Mouse (Mus musculus): Measurements from ENCODE around the gene Cbarp. TPM values are rescaled to one million over a fixed set of nuclear protein-coding genes. Genes with fewer than 3 reads are reported as not detected.

Cbarp gene
- 65.7 and 66.9 TPM in 2 replicates for polyA plus RNA-seq (2015; fragmentation: Nextera tagmentation; extraction: Ambion mirVana)

DNA sequence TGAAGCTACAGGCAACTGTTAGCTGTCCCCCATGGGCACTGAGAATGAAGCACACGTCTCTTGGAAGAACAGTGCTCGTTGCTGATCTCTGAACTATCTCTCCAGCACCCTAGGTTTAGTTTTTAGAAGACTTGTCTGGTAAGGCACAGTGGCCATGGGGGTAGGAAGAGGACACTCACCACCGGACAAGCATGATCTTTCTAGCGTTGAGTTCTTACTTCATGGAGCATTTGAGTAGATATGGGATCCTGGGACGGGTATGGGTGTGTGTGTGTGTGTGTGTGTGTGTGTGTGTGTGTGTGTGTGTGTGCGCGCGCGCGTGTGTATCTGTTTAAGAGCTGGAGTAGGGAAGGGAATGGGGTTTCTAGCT, at the start of gene Cbarp:
Gene Cbarp, minus strand, starts transcription at position 170 of the 370 bp plus-strand sequence.
- peak within 1 kb of the TSS; percentile 96 for H3K27ac ChIP-seq
- ATAC-seq (replicated peaks) = no peak
- no peaks in the 10 kb centered on the region for H3K27me3 ChIP-seq (replicated peaks)
- H3K4me2 ChIP-seq = peak within 1 kb of the TSS; percentile 94
- H3K9me3 ChIP-seq = no peaks in the 10 kb centered on the region
- WGBS = 73% methylated on average over 10 of the region's 10 CpGs
- H3K4me3 ChIP-seq = peak within 1 kb of the TSS; percentile 79
- H3K9ac ChIP-seq = peak within 1 kb of the TSS; percentile 97
- H3K4me1 ChIP-seq = peaks cover 65% of the 10 kb centered on the region
- peaks cover 3% of the 10 kb centered on the region; the same call in 1 of the 2 replicates for H3K36me3 ChIP-seq (replicated peaks)

DNA sequence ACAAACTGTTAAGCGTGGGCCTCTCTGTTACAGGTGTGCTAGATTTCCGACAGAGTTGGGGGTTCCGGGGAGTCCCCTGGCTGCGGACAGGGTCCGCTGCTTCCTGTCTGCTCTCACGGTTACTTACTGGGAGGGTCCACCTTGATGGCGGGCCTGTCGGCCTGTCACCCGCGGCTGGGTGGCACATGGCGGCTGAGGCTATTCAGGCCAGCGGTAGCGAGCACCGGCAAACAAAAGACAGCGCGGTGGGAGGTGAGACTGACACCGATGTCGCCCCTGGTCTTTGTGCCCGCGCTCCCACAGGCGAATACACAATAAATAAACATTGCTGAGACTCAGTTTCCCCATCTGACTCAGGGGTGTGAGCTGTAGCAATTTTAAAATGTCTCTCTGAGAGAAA, 49.4 kb upstream of the Cbarp start:
- Histone ChIP-seq H3K27ac (peak overlapping the region; percentile 83), H3K4me1 (peaks cover 41% of the 10 kb centered on the region), H3K9me3 (no peaks in the 10 kb centered on the region), H3K4me2 (peak overlapping the region; percentile 58), H3K27me3 (replicated peaks) (no peaks in the 10 kb centered on the region), H3K4me3 (peak overlapping the region; percentile 31), H3K9ac (peak overlapping the region; percentile 58), H3K36me3 (replicated peaks) (peaks cover 7% of the 10 kb centered on the region)
- ATAC-seq (replicated peaks) = no peak
- WGBS = 4% methylated on average over 21 of the region's 21 CpGs

DNA sequence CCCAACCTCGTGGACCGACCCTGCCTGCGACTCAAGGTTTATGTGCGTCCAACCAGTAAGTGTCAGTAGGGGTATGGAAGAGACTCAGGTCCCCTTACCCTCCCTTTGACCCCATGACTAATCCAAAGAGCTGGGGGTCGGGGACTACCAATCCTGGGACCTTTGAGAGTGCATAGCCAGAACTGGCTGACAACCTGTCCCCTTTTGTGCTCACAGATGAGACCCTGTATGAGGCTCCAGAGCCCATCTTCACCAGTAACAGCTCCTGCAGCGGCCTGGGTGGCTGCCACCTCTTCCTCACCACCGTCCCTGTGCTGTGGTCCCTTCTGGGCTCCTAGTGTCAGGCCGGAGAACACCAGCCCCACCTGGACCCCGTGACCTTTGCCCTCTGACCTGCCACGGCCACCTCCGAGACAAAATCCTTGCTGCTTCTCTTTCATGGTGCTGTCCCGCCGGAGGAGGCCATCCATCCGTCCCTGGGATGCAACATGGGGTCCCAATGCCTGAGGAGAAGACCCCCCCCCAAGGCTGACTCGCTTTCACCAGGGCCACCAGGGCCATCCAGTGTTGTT, 47.9 kb upstream of the Cbarp start:
- Histone ChIP-seq H3K27ac (peak overlapping the region; percentile 65; the same call in 1 of the 2 replicates), H3K9ac (no peak overlapping the region), H3K36me3 (replicated peaks) (peaks cover 7% of the 10 kb centered on the region), H3K4me2 (no peak overlapping the region), H3K9me3 (no peaks in the 10 kb centered on the region), H3K27me3 (replicated peaks) (no peaks in the 10 kb centered on the region), H3K4me3 (no peak overlapping the region), H3K4me1 (peaks cover 37% of the 10 kb centered on the region)
- no peak for ATAC-seq (replicated peaks)
- WGBS = 44% methylated on average over 15 of the region's 15 CpGs

DNA sequence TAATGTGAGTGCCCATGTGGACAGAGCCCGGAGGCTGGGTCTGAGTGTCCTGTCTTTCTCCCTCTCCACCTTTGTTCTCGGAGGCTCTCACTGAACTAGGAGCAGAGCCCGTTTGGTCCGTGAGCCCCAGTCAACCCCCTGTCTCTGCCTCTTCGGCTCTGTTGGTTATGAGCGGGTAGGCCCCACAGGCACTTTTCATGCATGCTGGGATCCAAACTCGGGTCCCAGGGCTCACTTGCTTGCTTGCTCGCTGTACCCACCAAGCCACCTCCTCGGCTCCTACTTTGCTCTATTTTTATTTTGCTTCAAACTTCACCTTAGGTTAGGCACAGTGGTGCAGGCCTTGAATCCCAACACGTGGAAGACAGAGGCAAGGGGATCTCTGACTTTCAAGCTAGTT, 47.1 kb upstream of the Cbarp start:
- no peak for ATAC-seq (replicated peaks)
- no peaks in the 10 kb centered on the region for H3K27me3 ChIP-seq (replicated peaks)
- H3K27ac ChIP-seq = no peak overlapping the region
- H3K4me1 ChIP-seq = peaks cover 40% of the 10 kb centered on the region
- no peak overlapping the region for H3K4me3 ChIP-seq
- H3K9ac ChIP-seq = no peak overlapping the region
- H3K36me3 ChIP-seq (replicated peaks) = peaks cover 7% of the 10 kb centered on the region
- no peak overlapping the region for H3K4me2 ChIP-seq
- no peaks in the 10 kb centered on the region for H3K9me3 ChIP-seq
- WGBS = 63% methylated on average over 10 of the region's 10 CpGs

DNA sequence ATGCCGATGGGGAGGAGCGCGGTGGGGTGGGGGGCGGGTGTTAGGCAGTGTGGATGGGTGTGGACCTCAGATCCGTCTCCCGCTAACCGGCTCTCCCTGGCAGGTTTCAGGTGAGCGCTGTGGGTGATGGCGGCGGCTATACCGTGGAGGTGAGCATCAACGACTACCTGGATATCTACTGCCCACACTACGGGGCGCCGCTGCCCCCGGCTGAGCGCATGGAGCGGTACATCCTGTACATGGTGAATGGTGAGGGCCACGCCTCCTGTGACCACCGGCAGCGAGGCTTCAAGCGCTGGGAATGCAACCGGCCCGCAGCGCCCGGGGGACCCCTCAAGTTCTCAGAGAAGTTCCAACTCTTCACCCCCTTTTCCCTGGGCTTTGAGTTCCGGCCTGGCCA, 46.0 kb upstream of the Cbarp start:
- 40% methylated on average over 27 of the region's 27 CpGs for WGBS
- H3K27ac ChIP-seq = no peak overlapping the region
- ATAC-seq (replicated peaks) = no peak

DNA sequence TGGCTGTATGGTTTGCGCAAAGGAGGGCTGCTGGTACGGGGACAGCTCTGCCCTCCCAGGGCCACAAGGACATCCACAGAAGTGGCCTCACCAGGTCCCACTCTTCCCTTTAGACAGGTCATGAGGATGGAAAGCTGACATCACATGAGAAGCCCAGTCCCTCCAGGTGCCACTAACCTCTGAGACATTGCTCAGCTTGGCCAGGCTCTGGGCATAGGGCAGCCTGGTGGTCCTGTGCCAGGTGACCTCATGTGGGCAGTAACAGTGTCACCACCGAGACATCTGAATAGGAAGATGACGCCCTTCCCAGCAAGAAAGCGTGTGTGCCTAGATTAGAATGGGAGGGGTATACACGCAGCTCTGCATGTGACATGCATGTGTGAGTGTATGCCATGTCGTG, 41.9 kb upstream of the Cbarp start:
- H3K27me3 ChIP-seq (replicated peaks) = no peaks in the 10 kb centered on the region
- no peaks in the 10 kb centered on the region for H3K9me3 ChIP-seq
- H3K4me2 ChIP-seq = peak overlapping the region; percentile 72
- peak overlapping the region; percentile 88; the same call in 1 of the 2 replicates for H3K9ac ChIP-seq
- peaks cover 4% of the 10 kb centered on the region for H3K36me3 ChIP-seq (replicated peaks)
- peak overlapping the region; percentile 87 for H3K4me3 ChIP-seq
- ATAC-seq (replicated peaks) = no peak
- peak overlapping the region; percentile 22; the same call in 1 of the 2 replicates for H3K27ac ChIP-seq
- H3K4me1 ChIP-seq = peaks cover 45% of the 10 kb centered on the region
- WGBS = 70% methylated on average over 7 of the region's 7 CpGs

More for the DNA sequence above, 46.0 kb upstream of the Cbarp start:
- H3K9me3 ChIP-seq = no peaks in the 10 kb centered on the region
- H3K4me3 ChIP-seq = no peak overlapping the region
- peaks cover 7% of the 10 kb centered on the region for H3K36me3 ChIP-seq (replicated peaks)
- H3K9ac ChIP-seq = no peak overlapping the region
- no peaks in the 10 kb centered on the region for H3K27me3 ChIP-seq (replicated peaks)
- H3K4me2 ChIP-seq = no peak overlapping the region
- H3K4me1 ChIP-seq = peaks cover 49% of the 10 kb centered on the region

DNA sequence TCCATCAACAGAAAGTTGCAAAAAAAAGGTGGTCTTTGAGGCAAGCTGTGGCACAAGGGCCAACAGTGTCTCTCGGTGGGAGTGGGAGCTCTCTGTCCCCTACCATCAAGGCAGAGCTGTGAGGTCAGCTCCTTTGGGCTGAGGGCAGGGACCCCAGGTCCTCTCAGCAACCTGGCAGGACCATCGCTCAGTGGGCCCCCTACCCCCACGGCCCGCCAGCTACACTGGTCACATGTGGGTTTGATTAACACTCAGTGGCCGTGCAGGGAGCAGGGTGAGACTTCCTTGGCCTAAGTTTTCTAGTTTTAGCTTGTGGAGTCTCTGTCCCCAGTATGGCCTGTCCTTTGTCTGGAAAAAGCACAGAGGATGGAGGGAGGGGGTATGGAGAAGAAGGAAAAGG, 40.2 kb upstream of the Cbarp start:
- Histone ChIP-seq H3K4me3 (peak overlapping the region; percentile 87), H3K4me1 (peaks cover 47% of the 10 kb centered on the region), H3K27me3 (replicated peaks) (no peaks in the 10 kb centered on the region), H3K27ac (peak overlapping the region; percentile 35), H3K9ac (peak overlapping the region; percentile 88), H3K4me2 (peak overlapping the region; percentile 72), H3K9me3 (no peaks in the 10 kb centered on the region), H3K36me3 (replicated peaks) (no peaks in the 10 kb centered on the region)
- WGBS = 22% methylated on average over 5 of the region's 5 CpGs
- no peak for ATAC-seq (replicated peaks)

DNA sequence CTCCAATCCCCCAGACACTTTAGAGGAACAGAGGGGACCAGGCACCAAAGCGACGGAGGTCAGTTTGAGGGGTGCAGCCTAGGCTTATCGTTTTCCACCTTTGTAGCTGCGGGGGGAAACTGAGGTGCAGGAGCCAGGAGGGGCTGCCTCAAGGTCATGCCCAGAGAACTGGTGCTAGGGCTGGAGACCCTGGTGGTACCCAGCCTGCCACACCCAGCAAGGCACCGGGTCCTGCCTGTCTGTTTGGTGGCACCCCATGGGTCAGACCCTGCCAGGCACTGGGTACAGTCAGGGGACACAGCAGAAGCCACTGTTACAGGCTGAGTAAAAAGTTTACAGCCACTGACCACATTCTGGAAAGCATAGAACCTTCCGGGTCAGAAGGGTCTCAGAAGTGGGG, 39.7 kb upstream of the Cbarp start:
- Histone ChIP-seq H3K27ac (peak overlapping the region; percentile 83; the same call in 1 of the 2 replicates), H3K4me2 (peak overlapping the region; percentile 72), H3K9ac (peak overlapping the region; percentile 88), H3K9me3 (no peaks in the 10 kb centered on the region), H3K27me3 (replicated peaks) (no peaks in the 10 kb centered on the region), H3K36me3 (replicated peaks) (no peaks in the 10 kb centered on the region), H3K4me3 (peak overlapping the region; percentile 87), H3K4me1 (peaks cover 45% of the 10 kb centered on the region)
- 24% methylated on average over 6 of the region's 6 CpGs for WGBS
- no peak for ATAC-seq (replicated peaks)

DNA sequence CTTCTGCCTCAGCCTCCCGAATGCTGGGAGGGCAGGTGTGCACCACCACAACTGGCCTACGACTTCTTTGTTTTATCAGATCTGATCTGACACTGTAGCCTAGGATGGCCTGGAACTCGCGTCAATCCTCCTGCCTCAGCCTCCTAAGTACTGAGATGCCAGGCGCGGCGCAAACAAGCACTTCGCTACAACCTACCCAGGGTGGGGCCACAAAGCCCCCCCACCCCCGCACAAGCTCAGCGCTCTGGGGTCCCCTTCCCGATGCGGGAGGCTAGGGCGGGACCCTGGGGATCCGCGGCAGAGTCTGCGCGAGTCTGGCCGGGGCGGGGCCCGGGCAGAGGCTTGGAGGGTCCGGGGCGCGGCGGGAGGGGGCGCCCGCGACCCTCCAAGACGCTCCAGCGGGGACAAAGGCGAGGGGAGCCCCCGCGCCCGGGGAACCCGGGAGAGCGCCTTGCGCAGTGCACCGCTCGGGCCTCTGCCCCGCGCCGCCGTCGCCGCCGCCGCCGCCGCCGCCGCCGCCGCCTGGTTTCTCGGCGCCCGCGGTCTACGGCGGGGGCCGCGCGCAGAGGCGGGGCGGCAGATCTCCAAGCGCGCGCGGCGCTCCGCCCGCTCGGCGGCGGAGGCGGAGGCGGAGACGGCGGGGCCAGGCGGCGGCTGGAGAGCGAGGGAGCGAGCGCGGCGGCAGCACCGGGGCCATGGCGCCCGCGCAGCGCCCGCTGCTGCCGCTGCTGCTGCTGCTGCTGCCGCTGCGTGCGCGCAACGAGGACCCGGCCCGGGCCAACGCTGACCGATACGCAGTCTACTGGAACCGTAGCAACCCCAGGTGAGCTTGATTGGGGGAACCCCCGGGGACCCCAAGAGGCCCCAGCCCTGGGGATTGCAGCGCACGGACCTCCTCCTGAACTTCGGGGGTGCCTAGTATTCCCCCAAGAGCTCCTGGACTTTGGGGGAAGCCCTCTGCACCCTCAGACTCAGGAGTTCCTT, 38.7 kb upstream of the Cbarp start, which contains the start of gene Efna2:
Gene Efna2, plus strand, starts transcription at position 415 of the 984 bp plus-strand sequence.
- Histone ChIP-seq H3K27me3 (replicated peaks) (no peaks in the 10 kb centered on the region), H3K27ac (peak within 1 kb of the TSS; percentile 83), H3K4me3 (peak within 1 kb of the TSS; percentile 87), H3K9ac (peak within 1 kb of the TSS; percentile 88), H3K4me1 (peaks cover 40% of the 10 kb centered on the region), H3K4me2 (peak within 1 kb of the TSS; percentile 72), H3K9me3 (no peaks in the 10 kb centered on the region), H3K36me3 (replicated peaks) (no peaks in the 10 kb centered on the region)
- ATAC-seq (replicated peaks) = peak; percentile 66
- 1% methylated on average over 101 of the region's 106 CpGs for WGBS

DNA sequence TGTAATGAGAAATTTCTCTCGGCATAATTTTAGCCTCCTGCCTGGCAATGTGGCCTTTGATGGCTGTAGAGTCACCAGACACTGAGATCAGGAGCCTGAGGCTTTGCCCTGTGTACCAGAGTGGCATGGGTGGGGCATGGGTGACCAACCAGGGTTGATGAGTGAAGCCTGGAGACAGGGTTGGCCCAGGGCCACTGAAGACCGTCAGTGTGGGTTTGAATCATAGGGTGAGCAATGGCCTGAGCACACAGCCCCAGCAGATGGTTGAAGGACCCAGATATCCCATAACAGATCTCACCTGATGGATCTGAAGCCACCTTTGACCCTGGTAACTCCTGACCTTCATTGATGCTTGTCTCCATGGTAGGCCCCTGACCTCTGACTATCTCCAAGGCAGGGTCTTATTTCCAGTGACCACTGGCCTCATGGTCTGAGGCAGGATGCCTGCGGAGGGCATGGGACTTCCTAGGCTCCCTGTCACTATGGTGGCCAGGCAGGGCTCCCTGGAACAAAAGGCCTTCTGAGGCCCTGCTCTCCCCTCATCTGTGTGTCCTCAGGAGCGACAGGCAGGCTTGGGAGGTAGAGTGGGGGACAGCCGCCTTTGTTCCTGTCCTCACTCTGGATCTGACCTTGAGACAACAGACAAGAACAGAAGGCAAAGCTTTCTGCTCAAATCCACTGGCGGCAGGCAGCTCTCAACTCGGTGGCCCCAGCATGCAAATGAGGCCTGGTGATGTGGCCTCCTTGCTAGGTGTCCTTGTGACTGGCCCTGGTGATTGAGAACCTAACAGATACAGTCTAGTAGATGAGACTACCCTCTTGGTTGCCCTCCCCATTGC, 37.0 kb upstream of the Cbarp start:
- Histone ChIP-seq H3K9me3 (no peaks in the 10 kb centered on the region), H3K27ac (no peak overlapping the region), H3K36me3 (replicated peaks) (no peaks in the 10 kb centered on the region), H3K9ac (no peak overlapping the region), H3K4me1 (peaks cover 39% of the 10 kb centered on the region), H3K4me2 (no peak overlapping the region), H3K4me3 (no peak overlapping the region), H3K27me3 (replicated peaks) (no peaks in the 10 kb centered on the region)
- 41% methylated on average over 7 of the region's 7 CpGs for WGBS
- no peak for ATAC-seq (replicated peaks)

DNA sequence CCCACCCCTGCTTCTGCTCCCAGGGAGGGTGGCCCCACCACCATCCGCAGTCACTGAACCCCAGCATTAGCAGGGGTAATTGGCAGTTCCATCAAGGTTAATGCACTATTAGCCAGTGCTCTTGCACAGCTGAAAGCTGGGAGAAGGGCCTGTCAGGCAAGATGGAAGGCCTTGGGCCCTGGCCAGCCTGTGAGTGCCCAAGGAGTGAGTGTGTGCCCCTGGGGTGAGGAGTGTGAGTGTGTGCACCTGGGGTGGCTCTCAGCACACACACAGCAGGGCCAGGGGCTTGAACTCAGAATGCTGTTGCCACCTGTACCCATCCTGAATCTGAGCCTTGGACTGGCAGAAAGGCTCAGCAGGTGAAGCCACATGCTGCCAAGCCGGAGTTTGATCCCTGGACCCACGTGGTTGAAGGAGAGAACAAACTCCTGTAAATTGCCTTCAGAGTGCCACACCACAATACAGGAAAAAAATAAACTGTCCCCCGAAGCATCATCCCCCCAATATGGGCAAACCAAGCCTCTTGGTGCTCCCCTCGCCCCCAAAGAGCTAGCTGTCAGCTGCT, 35.7 kb upstream of the Cbarp start:
- H3K9ac ChIP-seq = peak overlapping the region; percentile 3; the same call in 1 of the 2 replicates
- peaks cover 40% of the 10 kb centered on the region for H3K4me1 ChIP-seq
- no peak overlapping the region for H3K4me3 ChIP-seq
- no peak overlapping the region for H3K4me2 ChIP-seq
- H3K9me3 ChIP-seq = no peaks in the 10 kb centered on the region
- ATAC-seq (replicated peaks) = no peak
- no peak overlapping the region for H3K27ac ChIP-seq
- 67% methylated on average over 5 of the region's 5 CpGs for WGBS
- H3K36me3 ChIP-seq (replicated peaks) = peaks cover 6% of the 10 kb centered on the region; the same call in 1 of the 2 replicates
- no peaks in the 10 kb centered on the region for H3K27me3 ChIP-seq (replicated peaks)

Data from midbrain, embryonic 15.5 days (tissue).